Mouse (Mus musculus): Measurements from ENCODE around the gene Arpc5. TPM values are rescaled to one million over a fixed set of nuclear protein-coding genes. Genes with fewer than 3 reads are reported as not detected.
"Not testable (repeated sequence)": the region's sequence is repeated elsewhere in the genome, so short reads cannot be mapped to it uniquely, and the experiment has no call there.

The Arpc5 gene
- total RNA-seq, 2 experiments from 2014 or later, result 27.4 to 30.7 TPM

- no peak for DNase-seq
- intact Hi-C loops (cut with DNase I; ENCODE audit: low total_unique reads), result no loop called here
Observed at GRCm38 (mm10) chr1:152771016-152771415, 4.7 kb downstream of the Arpc5 start.

GRCm38 (mm10) chr1:152774601-152775000 lies 8.3 kb downstream of the Arpc5 start:
- intact Hi-C loops (cut with DNase I; ENCODE audit: low total_unique reads); DNase-seq: not testable (repeated sequence)

GRCm38 (mm10) chr1:152779071-152779737 lies 12.9 kb downstream of the Arpc5 start:
- intact Hi-C loops (cut with DNase I; ENCODE audit: low total_unique reads), result no loop called here
- peak; percentile 75 for DNase-seq

- no peak for DNase-seq
- intact Hi-C loops (cut with DNase I; ENCODE audit: low total_unique reads), result no loop called here
Observed at GRCm38 (mm10) chr1:152784620-152785019, 18.3 kb downstream of the Arpc5 start.

- DNase-seq; intact Hi-C loops (cut with DNase I; ENCODE audit: low total_unique reads): not testable (repeated sequence)
Observed at GRCm38 (mm10) chr1:152785446-152785845, 19.1 kb downstream of the Arpc5 start.

GRCm38 (mm10) chr1:152786953-152787352 lies 20.6 kb downstream of the Arpc5 start:
- DNase-seq, result no peak
- intact Hi-C loops (cut with DNase I; ENCODE audit: low total_unique reads), result no loop called here

- intact Hi-C loops (cut with DNase I; ENCODE audit: low total_unique reads), result no loop called here
- DNase-seq, result no peak
Observed at GRCm38 (mm10) chr1:152788121-152788660, 21.8 kb downstream of the Arpc5 start.

GRCm38 (mm10) chr1:152790254-152790653 lies 23.9 kb downstream of the Arpc5 start:
- intact Hi-C loops (cut with DNase I; ENCODE audit: low total_unique reads), result loop anchor here (10.0 kb wide), 1 partner anchor 115 kb away; the partner anchor contains the start of gene Smg7
- no peak for DNase-seq

- intact Hi-C loops (cut with DNase I; ENCODE audit: low total_unique reads), result loop anchor here (10.0 kb wide), 1 partner anchor 114 kb away; the partner anchor contains the start of gene Smg7
- no peak for DNase-seq
Observed at GRCm38 (mm10) chr1:152790821-152791220, 24.5 kb downstream of the Arpc5 start.

- DNase-seq, result no peak
- intact Hi-C loops (cut with DNase I; ENCODE audit: low total_unique reads), result loop anchor here (10.0 kb wide), 1 partner anchor 114 kb away; the partner anchor contains the start of gene Smg7
Observed at GRCm38 (mm10) chr1:152791269-152791668, 24.9 kb downstream of the Arpc5 start.

- DNase-seq, result no peak
- intact Hi-C loops (cut with DNase I; ENCODE audit: low total_unique reads), result loop anchor here (10.0 kb wide), 1 partner anchor 112 kb away; the partner anchor contains the start of gene Smg7
Observed at GRCm38 (mm10) chr1:152792736-152793494, 26.6 kb downstream of the Arpc5 start.

- DNase-seq, result no peak
- intact Hi-C loops (cut with DNase I; ENCODE audit: low total_unique reads), result loop anchor here (10.0 kb wide), 1 partner anchor 111 kb away; the partner anchor contains the start of gene Smg7
Observed at GRCm38 (mm10) chr1:152793495-152794130, 27.3 kb downstream of the Arpc5 start.

- DNase-seq, result no peak
- intact Hi-C loops (cut with DNase I; ENCODE audit: low total_unique reads), result loop anchor here (10.0 kb wide), 1 partner anchor 109 kb away; the partner anchor contains the start of gene Smg7
Observed at GRCm38 (mm10) chr1:152795688-152796255, 29.4 kb downstream of the Arpc5 start.

GRCm38 (mm10) chr1:152796683-152797263 lies 30.4 kb downstream of the Arpc5 start:
- intact Hi-C loops (cut with DNase I; ENCODE audit: low total_unique reads), result loop anchor here (10.0 kb wide), 1 partner anchor 108 kb away; the partner anchor contains the start of gene Smg7
- no peak for DNase-seq

GRCm38 (mm10) chr1:152798125-152798524 lies 31.8 kb downstream of the Arpc5 start:
- intact Hi-C loops (cut with DNase I; ENCODE audit: low total_unique reads), result loop anchor here (10.0 kb wide), 1 partner anchor 107 kb away; the partner anchor contains the start of gene Smg7
- no peak for DNase-seq

GRCm38 (mm10) chr1:152799897-152800296 lies 33.6 kb downstream of the Arpc5 start, which contains the start of gene Ncf2:
TSS of gene Ncf2 (plus strand) at chr1:152800194.
- DNase-seq, result no peak
- intact Hi-C loops (cut with DNase I; ENCODE audit: low total_unique reads), result loop anchor here (10.0 kb wide), 1 partner anchor 105 kb away; the partner anchor contains the start of gene Smg7

- no peak for DNase-seq
- intact Hi-C loops (cut with DNase I; ENCODE audit: low total_unique reads), result no loop called here
Observed at GRCm38 (mm10) chr1:152800633-152801176, 34.4 kb downstream of the Arpc5 start.

GRCm38 (mm10) chr1:152804907-152805306 lies 38.6 kb downstream of the Arpc5 start:
- intact Hi-C loops (cut with DNase I; ENCODE audit: low total_unique reads), result no loop called here

More at GRCm38 (mm10) chr1:152804907-152805306, 38.6 kb downstream of the Arpc5 start:
- DNase-seq, result no peak
